Mouse (Mus musculus): ENCODE results near the gene Bmper.

DNA sequence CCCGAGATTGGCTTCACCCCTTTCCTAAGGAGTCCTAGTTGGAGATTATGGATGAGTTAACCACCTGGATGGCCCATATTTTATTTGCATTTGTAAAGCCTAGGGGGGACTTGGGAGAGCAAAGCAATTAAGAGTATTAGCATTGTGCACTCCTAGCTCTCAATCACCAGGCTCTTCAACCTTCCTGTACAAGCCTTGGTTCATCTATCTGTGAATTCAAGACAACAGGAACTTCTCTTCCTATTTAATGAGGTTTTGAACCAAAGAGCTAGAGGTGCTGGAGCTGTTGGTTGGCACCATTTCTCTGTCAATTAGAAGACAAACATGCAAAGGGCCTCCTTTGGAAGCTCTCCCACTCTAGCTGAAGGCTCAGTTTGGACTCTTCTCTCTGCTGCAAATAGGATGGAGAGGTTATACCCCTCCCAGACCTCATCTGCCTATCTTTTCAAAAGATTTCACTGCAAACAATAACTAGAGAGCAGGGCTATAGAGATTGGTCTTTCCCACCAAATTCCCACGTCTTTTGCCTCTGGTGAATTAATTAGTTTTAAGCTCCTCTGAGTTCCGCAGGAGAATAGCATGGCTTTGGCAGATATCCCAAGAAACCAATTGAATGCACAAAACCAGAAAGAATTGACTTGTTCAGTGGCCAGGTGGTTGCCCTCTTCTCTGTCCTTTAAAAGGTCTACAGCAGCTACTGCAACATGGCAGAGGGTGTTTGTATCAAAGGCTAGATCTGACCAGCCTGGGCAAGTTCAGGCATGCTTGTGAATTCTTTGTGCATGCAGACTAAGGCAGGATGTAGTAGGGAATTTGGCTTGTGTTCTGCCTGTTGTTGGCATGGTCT, 185.3 kb downstream of the Bmper start:
- no peak for TF ChIP-seq CTCF (IDR thresholded peaks at IDR 0.05; ENCODE audit: low read depth)
- no peak for TF ChIP-seq EP300 (IDR thresholded peaks at IDR 0.05; ENCODE audit: low read depth)
